Mouse (Mus musculus): ENCODE measurements around the gene Borcs6.
A peak's percentile ranks its signal among the peaks of the same experiment; 100 is the strongest.
"Not testable (repeated sequence)": the region's sequence is repeated elsewhere in the genome, so short reads cannot be mapped to it uniquely, and the experiment has no call there.

Gene Borcs6

DNA sequence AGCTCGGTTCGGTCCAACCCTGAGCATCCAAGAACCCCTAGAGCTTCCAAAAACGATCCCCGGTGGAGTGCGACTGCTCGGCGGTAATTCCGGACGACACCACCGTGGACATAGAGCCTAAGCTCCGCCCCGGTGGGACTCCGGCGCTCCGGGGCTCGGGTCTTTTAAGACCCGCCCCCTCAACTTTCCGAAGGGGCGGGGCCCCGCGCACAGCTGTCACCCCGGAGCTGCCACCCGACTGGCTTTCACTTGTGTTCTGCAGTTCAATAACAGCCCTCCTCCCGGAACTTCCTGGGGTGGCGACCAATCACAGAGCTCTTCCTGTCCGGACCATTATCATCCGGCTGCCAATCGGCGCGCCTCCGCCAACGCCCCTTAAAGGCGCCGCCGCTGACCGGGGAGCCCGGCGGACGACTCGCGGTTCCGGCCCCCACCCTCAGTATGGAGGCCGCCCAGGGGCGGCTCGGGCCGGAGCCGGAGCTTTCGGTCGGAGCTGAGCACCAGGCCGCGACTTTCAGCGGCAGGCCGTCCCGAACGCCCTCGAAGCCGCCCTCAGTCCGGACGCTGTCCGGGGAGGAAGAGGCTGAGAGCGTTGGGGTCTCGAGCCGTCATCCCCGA is at the start of gene Borcs6:
Gene Borcs6 (plus strand): TSS at position 361 of the 618 bp plus-strand sequence.
- peak; percentile 93 to 94 for DNase-seq (ENCODE audit: low spot score in 2 of 2)

DNA sequence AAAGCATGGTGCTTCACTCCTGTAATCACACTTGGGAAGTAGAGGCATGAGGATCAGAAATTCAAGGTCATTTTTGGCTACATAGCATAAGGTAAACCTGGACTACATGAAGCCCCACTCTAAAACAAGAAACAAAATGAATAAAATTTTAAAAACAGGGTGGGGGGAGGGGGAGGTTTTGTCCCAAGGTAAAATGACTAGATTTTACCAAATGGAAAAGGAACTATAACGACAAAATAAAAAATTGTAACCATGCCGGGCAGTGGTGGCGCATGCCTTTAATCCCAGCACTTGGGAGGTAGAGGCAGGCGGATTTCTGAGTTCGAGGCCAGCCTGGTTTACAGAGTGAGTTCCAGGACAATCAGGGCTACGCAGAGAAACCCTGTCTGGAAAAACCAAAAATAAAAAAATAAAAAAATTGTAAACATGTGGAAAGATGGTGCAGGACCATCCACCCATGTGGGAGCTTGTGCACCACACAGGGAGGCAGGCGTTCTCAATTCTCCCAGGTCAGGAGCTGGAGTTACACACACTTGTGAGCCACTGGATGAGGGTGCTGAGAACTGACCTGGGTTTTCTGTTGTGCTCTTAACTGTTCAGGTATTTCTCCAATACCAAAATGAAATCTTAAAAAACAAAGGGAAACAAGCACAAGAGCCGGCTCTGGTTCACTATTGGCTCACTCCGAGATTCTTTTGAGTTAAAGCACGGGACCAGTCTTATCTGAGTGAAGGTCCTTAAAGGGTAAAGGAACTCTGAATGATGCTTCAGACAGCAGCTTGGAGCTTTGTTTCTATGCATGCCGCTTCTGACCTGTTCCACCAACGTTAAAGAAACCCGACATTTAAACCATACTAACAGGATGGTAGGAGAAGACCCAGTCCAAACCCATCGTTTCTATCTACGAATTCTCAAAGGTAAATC is 48.9 kb upstream of the Borcs6 start:
- no peak for DNase-seq (ENCODE audit: low spot score in 2 of 2)

DNA sequence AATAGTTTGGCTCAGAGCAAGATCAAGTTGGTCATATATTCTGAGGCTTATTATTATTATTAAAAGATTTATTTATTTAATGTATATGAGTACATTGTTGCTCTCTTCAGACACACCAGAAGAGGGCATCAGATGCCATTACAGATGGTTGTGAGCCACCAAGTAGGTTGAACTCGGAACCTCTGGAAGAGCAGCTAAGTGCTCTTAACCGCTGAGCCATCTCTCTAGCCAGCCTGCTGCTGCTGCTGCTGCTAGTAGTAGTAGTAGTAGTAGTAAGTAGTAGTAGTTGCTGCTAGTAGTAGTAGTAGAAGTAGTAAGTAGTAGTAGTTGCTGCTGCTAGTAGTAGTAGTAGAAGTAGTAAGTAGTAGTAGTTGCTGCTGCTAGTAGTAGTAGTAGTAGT is 48.1 kb upstream of the Borcs6 start:
- DNase-seq (ENCODE audit: low spot score in 2 of 2), result not testable (repeated sequence)

GRCm38 (mm10) chr11:69012071-69012601 is 47.4 kb upstream of the Borcs6 start:
- DNase-seq (ENCODE audit: low spot score in 2 of 2), result peak; percentile 75 to 82

GRCm38 (mm10) chr11:69015644-69016441 is 43.7 kb upstream of the Borcs6 start, which contains the start of gene Ctc1:
Ctc1 (plus strand) TSS chr11:69015911.
- peak; percentile 86 to 87 for DNase-seq (ENCODE audit: low spot score in 2 of 2)

DNA sequence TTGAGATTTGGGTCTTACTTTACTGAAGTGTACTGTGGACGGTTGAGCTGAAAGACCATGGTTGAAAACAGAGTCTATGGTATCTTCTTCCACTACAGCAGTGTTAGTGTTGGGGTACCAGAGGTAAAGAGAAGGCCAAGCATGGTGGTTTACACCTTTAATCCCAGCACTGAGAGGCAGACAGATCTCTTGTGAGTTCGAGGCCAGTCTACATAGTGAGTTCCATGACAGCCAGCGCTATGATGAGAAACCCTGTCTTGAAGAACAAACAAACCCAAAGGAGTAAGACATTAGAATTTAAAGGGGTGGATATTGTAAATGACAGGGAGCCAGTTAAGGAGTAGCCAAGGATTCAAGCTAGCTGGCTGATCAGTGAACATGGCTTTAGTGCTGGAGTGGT is 42.8 kb upstream of the Borcs6 start:
- DNase-seq (ENCODE audit: low spot score in 2 of 2), result no peak

DNA sequence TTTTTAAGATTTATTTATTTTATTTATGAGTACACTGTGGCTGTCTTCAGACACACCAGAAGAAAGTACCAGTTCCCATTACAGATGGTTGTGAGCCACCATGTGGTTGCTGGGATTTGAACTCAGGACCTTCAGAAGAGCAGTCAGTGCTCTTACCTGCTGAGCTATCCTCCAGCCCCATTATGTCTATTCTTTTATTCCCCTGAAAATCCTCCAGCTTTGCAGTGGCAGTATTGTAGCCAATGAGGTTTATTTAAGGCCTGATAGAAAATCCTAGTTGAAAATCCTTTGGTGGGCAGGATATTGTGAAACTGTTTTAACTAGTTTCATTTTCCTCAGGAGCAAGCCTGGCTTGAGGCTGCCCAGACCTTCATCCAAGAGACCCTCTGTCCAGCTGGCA is 38.8 kb upstream of the Borcs6 start:
- DNase-seq (ENCODE audit: low spot score in 2 of 2), result no peak

DNA sequence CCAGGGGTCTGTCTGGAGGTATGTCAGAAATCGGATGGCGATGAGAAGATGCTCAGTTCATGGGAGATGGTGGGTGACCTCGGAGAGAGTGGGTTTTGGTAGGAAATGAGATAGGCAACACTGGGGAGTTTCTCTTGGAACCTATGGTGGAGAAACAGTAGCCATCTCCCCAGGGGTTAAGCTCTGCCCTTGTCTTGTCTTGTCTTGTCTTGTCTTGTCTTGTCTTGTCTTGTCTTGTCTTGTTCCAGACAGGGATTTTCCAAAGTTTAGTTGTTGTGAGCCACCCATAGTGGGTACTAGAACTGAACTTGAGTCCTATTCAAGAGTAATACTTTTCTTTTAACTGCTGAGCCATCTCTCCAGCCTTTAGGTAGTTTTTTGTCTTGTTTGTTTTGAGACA is 33.0 kb upstream of the Borcs6 start:
- DNase-seq (ENCODE audit: low spot score in 2 of 2), result no peak

DNA sequence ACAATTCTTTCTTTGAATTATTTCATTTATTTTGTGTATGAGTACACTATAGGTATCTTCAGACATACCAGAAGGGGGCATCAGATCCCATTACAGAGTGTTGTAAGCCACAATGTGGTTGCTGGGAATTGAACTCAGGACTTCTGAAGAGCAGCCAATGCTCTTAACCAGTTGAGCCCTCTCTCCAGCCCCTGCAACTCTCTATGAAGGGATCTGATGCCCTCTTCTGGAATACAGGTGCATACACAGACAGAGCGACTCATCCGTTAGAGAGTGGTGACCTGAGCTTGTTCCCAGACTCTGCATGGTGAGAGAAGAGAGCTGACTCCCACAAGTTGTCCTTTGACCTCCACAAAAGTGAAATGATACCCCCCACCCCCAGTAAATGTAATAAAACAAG is 30.7 kb upstream of the Borcs6 start:
- no peak for DNase-seq (ENCODE audit: low spot score in 2 of 2)

GRCm38 (mm10) chr11:69033552-69033951 is 26.0 kb upstream of the Borcs6 start:
- no peak for DNase-seq (ENCODE audit: low spot score in 2 of 2)

DNA sequence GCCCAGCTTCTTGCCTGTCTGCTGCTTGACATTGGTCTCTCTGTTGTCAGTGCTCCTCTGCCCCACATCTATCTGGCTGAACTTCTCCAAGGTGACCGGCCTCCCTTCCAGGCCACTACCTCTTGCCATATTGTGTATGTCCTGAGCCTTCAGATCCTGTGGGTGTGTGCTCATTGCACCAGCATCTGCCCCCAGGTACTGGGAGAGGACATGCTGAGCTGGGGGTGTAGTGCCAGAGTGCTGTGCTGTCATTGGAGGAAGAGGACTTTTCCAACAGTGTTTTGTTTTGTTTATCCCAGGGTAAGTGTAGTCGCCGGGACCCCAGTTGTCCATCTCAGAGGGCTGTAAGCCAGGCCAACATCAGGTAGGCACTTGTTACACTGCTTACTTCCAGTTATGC is 24.9 kb upstream of the Borcs6 start:
- no peak for DNase-seq (ENCODE audit: low spot score in 2 of 2)

DNA sequence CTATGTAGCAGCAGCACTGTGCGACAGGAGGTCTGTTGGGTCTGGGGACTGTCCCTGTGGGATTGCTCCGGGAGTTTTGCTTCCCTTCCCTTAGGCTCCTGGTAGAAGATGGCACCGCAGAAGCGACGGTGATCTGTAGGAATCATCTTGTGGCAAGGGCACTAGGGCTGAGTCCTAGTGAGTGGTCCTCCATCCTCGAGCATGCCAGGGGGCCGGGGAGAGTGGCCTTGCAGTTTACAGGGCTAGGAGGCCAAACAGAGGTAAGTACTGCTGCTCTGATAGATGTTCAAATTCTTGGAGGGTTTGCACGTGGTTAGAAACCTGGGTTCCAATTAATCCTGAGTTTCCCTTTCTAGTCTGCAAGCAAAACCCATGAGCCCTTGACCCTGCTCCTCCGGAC is 24.1 kb upstream of the Borcs6 start:
- no peak for DNase-seq (ENCODE audit: low spot score in 2 of 2)

- peak; percentile 72 to 79 for DNase-seq (ENCODE audit: low spot score in 2 of 2)
Measured at GRCm38 (mm10) chr11:69035849-69036248, 23.7 kb upstream of the Borcs6 start.

- DNase-seq (ENCODE audit: low spot score in 2 of 2), result peak; percentile 68 to 85
Measured at GRCm38 (mm10) chr11:69036486-69037230, 22.9 kb upstream of the Borcs6 start.

GRCm38 (mm10) chr11:69037231-69038061 is 22.1 kb upstream of the Borcs6 start:
- DNase-seq (ENCODE audit: low spot score in 2 of 2), result peak; percentile 79 to 85

DNA sequence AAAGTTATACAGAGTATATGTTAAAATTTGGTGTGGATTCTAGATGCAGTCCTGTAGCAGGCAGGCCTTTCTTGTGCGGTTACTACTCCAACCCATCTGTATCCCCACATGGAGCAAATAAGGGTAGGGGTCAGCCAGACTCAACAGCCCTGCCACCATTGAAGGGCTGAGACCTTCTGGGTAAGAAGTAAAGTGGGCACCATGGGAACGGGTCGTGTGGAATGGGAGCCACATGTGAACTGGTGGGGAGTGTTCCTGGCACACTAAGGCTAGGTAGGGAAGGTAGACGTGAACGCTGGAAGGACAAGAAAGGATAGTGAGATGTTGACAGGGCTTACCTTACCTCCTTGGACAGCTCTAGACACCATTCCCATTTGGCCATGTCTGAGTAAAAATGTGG is 21.3 kb upstream of the Borcs6 start:
- DNase-seq (ENCODE audit: low spot score in 2 of 2), result no peak

- peak; percentile 83 to 87 for DNase-seq (ENCODE audit: low spot score in 2 of 2)
Measured at GRCm38 (mm10) chr11:69045531-69046394, 13.8 kb upstream of the Borcs6 start, which contains the start of gene Aurkb. Aurkb (plus strand) TSS chr11:69045647.

- no peak for DNase-seq (ENCODE audit: low spot score in 2 of 2)
Measured at GRCm38 (mm10) chr11:69046395-69046774, 13.1 kb upstream of the Borcs6 start.

GRCm38 (mm10) chr11:69047592-69047991 is 11.9 kb upstream of the Borcs6 start:
- DNase-seq (ENCODE audit: low spot score in 2 of 2), result no peak

Data from thymus, postnatal 10 days (tissue).